Mouse (Mus musculus) lung, postnatal 0 days (tissue): ENCODE results near the gene Polr3h. TPM values are rescaled to one million over a fixed set of nuclear protein-coding genes. Genes with fewer than 3 reads are reported as not detected.

Experiments
- ATAC-seq: fragments of 200-750 bp; cut with Nextera tagmentation; 2 replicates; pipeline ENCODE4 v1.8.0; 2017; ENCODE audit warnings: moderate library complexity
- DNase-seq: peaks from one replicate; pipeline ENCODE4 v3.0.0-alpha.2; 2016; ENCODE audit warnings: low spot score
- H3K27ac ChIP-seq: fragments of 300-500 bp; sonication (generic); 2 replicates; pipeline ENCODE4 v1.5.1; 2014; ENCODE audit warnings: antibody characterized with exemption, mild to moderate bottlenecking, low read length, mixed read lengths
- H3K27me3 ChIP-seq: fragments of 300-500 bp; sonication (generic); replicated peaks from 2 replicates; pipeline ENCODE4 v1.6.1; 2014; ENCODE audit warnings: low read length, mixed read lengths; ENCODE audit not compliant: insufficient read depth
- H3K36me3 ChIP-seq: fragments of 300-500 bp; sonication (generic); 2 replicates; pipeline ENCODE4 v1.6.1; 2014; ENCODE audit warnings: low read length, mixed read lengths; ENCODE audit not compliant: insufficient read depth
- H3K4me1 ChIP-seq: fragments of 300-500 bp; sonication (generic); 2 replicates; pipeline ENCODE4 v1.6.1; 2014; ENCODE audit warnings: antibody characterized with exemption, low read depth, low read length, mixed read lengths; ENCODE audit not compliant: insufficient read depth
- H3K4me2 ChIP-seq: fragments of 300-500 bp; sonication (generic); replicated peaks from 2 replicates; pipeline ENCODE4 v1.6.1; 2014; ENCODE audit warnings: low read depth, mild to moderate bottlenecking, low read length, moderate library complexity, mixed read lengths
- H3K4me3 ChIP-seq: fragments of 300-500 bp; sonication (generic); 2 replicates; pipeline ENCODE4 v1.5.1; 2014; ENCODE audit warnings: low read depth, low read length
- H3K9ac ChIP-seq: fragments of 300-500 bp; sonication (generic); replicated peaks from 2 replicates; pipeline ENCODE4 v1.6.1; 2014; ENCODE audit warnings: low read depth, mild to moderate bottlenecking
- H3K9me3 ChIP-seq: fragments of 300-500 bp; sonication (generic); 2 replicates; pipeline ENCODE4 v1.6.1; 2016; ENCODE audit warnings: low read length, mixed read lengths
- CTCF ChIP-seq: IDR thresholded peaks from 2 replicates; pipeline ENCODE4 v1.5.1; 2016; ENCODE audit warnings: antibody characterized with exemption, mild to moderate bottlenecking
- EP300 ChIP-seq: IDR thresholded peaks from 2 replicates; pipeline ENCODE4 v1.6.1; 2016; ENCODE audit warnings: antibody characterized with exemption, mild to moderate bottlenecking, control low read depth
- WGBS: fragments of 180-500 bp; shearing (Covaris S2); extraction: QIAGEN DNeasy Blood & Tissue Kit; methylation state at CpG from one replicate; pipeline ENCODE4 v1.1.7; 2014; 5-methylcytosine and 5-hydroxymethylcytosine counted together
- polyA plus RNA-seq: library from polyadenylated mRNA; unstranded; fragments of >200 nt; fragmentation: Nextera tagmentation; extraction: Ambion mirVana; gene quantifications from 2 replicates; pipeline ENCODE4 v1.2.1, GENCODE M21; 2015

Gene Polr3h
- polyA plus RNA-seq, 1 experiment from 2014 or later: 43.1 TPM

- Histone ChIP-seq H3K4me1 (peaks cover 28% of the 10 kb centered on the region; the same call in 1 of the 2 replicates), H3K9ac (no peak overlapping the region; the same call in 1 of the 2 replicates), H3K36me3 (no peaks in the 10 kb centered on the region), H3K27me3 (no peaks in the 10 kb centered on the region), H3K4me3 (no peak overlapping the region), H3K9me3 (no peaks in the 10 kb centered on the region), H3K4me2 (no peak overlapping the region), H3K27ac (peak overlapping the region; percentile 88)
- ATAC-seq (peak; percentile 89), DNase-seq (peak; percentile 96)
- no peak for TF ChIP-seq CTCF
- TF ChIP-seq EP300: peak; percentile 94
- 24% methylated on average over 5 of the region's 5 CpGs for WGBS
Measured at GRCm38 (mm10) chr15:81839634-81840033, 86.4 kb downstream of the Polr3h start.

- H3K4me2 ChIP-seq: no peak overlapping the region
- peaks cover 28% of the 10 kb centered on the region; the same call in 1 of the 2 replicates for H3K4me1 ChIP-seq
- H3K9me3 ChIP-seq: no peaks in the 10 kb centered on the region
- no peaks in the 10 kb centered on the region for H3K27me3 ChIP-seq
- H3K36me3 ChIP-seq: no peaks in the 10 kb centered on the region
- WGBS: 49% methylated on average over 14 of the region's 14 CpGs
- DNase-seq: peak; percentile 73
- H3K4me3 ChIP-seq: no peak overlapping the region
- peak; percentile 63; the same call in 1 of the 2 replicates for TF ChIP-seq EP300
- TF ChIP-seq CTCF: no peak
- H3K9ac ChIP-seq: no peak overlapping the region
- H3K27ac ChIP-seq: peak overlapping the region; percentile 88
- ATAC-seq: peak; percentile 18
Measured at GRCm38 (mm10) chr15:81838554-81839235, 87.3 kb downstream of the Polr3h start.

Other genes starting within 250 kb of the Polr3h start
- gene Chadl, start 229.0 kb downstream of the Polr3h start, polyA plus RNA-seq: 2.6 and 2.7 TPM in 2 replicates
- gene Zc3h7b, start 181.2 kb downstream of the Polr3h start, polyA plus RNA-seq: 13.8 and 13.9 TPM in 2 replicates
- gene Rangap1, start 180.7 kb downstream of the Polr3h start, polyA plus RNA-seq: 17.9 and 24.6 TPM in 2 replicates
- gene Tef, start 123.8 kb downstream of the Polr3h start, polyA plus RNA-seq: 38.6 and 44.0 TPM in 2 replicates
- 24.8 and 30.0 TPM in 2 replicates for gene Tob2, start 67.4 kb downstream of the Polr3h start, polyA plus RNA-seq
- gene Phf5a, start 54.3 kb downstream of the Polr3h start, polyA plus RNA-seq: 80.3 and 88.8 TPM in 2 replicates
- gene Aco2, start 53.9 kb downstream of the Polr3h start, polyA plus RNA-seq: 89.2 and 90.8 TPM in 2 replicates
- 3.8 TPM in 2 replicates for gene Csdc2, start 10.5 kb upstream of the Polr3h start, polyA plus RNA-seq
- 22.1 and 23.4 TPM in 2 replicates for gene Pmm1, start 34.7 kb upstream of the Polr3h start, polyA plus RNA-seq
- gene 1700029P11Rik, start 54.3 kb upstream of the Polr3h start, polyA plus RNA-seq: not detected in 2 replicates
- 19.6 and 24.6 TPM in 2 replicates for gene Xrcc6, start 61.6 kb upstream of the Polr3h start, polyA plus RNA-seq
- gene Desi1, start 107.6 kb upstream of the Polr3h start, polyA plus RNA-seq: 14.5 and 17.1 TPM in 2 replicates
- 131 and 139 TPM in 2 replicates for gene Snu13, start 121.4 kb upstream of the Polr3h start, polyA plus RNA-seq
- not detected in 2 replicates for gene 4930407I10Rik, start 132.9 kb upstream of the Polr3h start, polyA plus RNA-seq
- gene Mei1, start 143.8 kb upstream of the Polr3h start, polyA plus RNA-seq: not detected in 2 replicates
- 10.4 and 10.8 TPM in 2 replicates for gene Ccdc134, start 201.7 kb upstream of the Polr3h start, polyA plus RNA-seq
- gene Srebf2, start 220.9 kb upstream of the Polr3h start, polyA plus RNA-seq: 113 and 115 TPM in 2 replicates